Mouse (Mus musculus) liver, embryonic 11.5 days (tissue): ENCODE measurements around the gene Pikfyve. TPM values are rescaled to one million over a fixed set of nuclear protein-coding genes. Genes with fewer than 3 reads are reported as not detected.

Experiments
- ATAC-seq: fragments of 200-750 bp; cut with Nextera tagmentation; replicated peaks from 2 replicates; pipeline ENCODE4 v1.8.0; 2017; ENCODE audit warnings: moderate number of reproducible peaks, mild to moderate bottlenecking, moderate TSS enrichment, moderate library complexity; ENCODE audit not compliant: low FRiP score
- DNase-seq: peaks from one replicate; pipeline ENCODE4 v3.0.0-alpha.2; 2017; ENCODE audit warnings: low spot score
- H3K27ac ChIP-seq: fragments of 300-500 bp; sonication (generic); 2 replicates; pipeline ENCODE4 v1.5.1; 2014; ENCODE audit warnings: mild to moderate bottlenecking, low read depth, low read length, control low read depth
- H3K27me3 ChIP-seq: fragments of 300-500 bp; sonication (generic); replicated peaks from 2 replicates; pipeline ENCODE4 v1.6.1; 2014; ENCODE audit warnings: low read length, mixed read lengths; ENCODE audit not compliant: control insufficient read depth, insufficient read depth
- H3K36me3 ChIP-seq: fragments of 300-500 bp; sonication (generic); 2 replicates; pipeline ENCODE4 v1.6.1; 2014; ENCODE audit warnings: mild to moderate bottlenecking, low read length, moderate library complexity, mixed read lengths; ENCODE audit not compliant: control insufficient read depth, insufficient read depth
- H3K4me1 ChIP-seq: fragments of 300-500 bp; sonication (generic); replicated peaks from 2 replicates; pipeline ENCODE4 v1.6.1; 2014; ENCODE audit warnings: low read length, mixed read lengths; ENCODE audit not compliant: control insufficient read depth, insufficient read depth
- H3K4me2 ChIP-seq: fragments of 300-500 bp; sonication (generic); 2 replicates; pipeline ENCODE4 v1.6.1; 2014; ENCODE audit warnings: mild to moderate bottlenecking, control low read depth, moderate library complexity
- H3K4me3 ChIP-seq: fragments of 300-500 bp; sonication (generic); 2 replicates; pipeline ENCODE4 v1.5.1; 2014; ENCODE audit warnings: low read depth, low read length, control low read depth
- H3K9ac ChIP-seq: fragments of 300-500 bp; sonication (generic); 2 replicates; pipeline ENCODE4 v1.6.1; 2014; ENCODE audit warnings: low read depth, low read length, control low read depth
- H3K9me3 ChIP-seq: fragments of 300-500 bp; sonication (generic); 2 replicates; pipeline ENCODE4 v1.6.1; 2016; ENCODE audit warnings: low read length, inconsistent platforms, mixed read lengths; ENCODE audit not compliant: control insufficient read depth
- WGBS: fragments of 180-500 bp; shearing (Covaris S2); extraction: QIAGEN DNeasy Blood & Tissue Kit; methylation state at CpG from one replicate; pipeline ENCODE4 v1.1.7; 2014; 5-methylcytosine and 5-hydroxymethylcytosine counted together
- polyA plus RNA-seq: library from polyadenylated mRNA; unstranded; fragments of >200 nt; fragmentation: Nextera tagmentation; extraction: Ambion mirVana; gene quantifications from 2 replicates; pipeline ENCODE4 v1.2.1, GENCODE M21; 2014

Gene Pikfyve
- 9.8 and 10.7 TPM in 2 replicates for polyA plus RNA-seq

DNA sequence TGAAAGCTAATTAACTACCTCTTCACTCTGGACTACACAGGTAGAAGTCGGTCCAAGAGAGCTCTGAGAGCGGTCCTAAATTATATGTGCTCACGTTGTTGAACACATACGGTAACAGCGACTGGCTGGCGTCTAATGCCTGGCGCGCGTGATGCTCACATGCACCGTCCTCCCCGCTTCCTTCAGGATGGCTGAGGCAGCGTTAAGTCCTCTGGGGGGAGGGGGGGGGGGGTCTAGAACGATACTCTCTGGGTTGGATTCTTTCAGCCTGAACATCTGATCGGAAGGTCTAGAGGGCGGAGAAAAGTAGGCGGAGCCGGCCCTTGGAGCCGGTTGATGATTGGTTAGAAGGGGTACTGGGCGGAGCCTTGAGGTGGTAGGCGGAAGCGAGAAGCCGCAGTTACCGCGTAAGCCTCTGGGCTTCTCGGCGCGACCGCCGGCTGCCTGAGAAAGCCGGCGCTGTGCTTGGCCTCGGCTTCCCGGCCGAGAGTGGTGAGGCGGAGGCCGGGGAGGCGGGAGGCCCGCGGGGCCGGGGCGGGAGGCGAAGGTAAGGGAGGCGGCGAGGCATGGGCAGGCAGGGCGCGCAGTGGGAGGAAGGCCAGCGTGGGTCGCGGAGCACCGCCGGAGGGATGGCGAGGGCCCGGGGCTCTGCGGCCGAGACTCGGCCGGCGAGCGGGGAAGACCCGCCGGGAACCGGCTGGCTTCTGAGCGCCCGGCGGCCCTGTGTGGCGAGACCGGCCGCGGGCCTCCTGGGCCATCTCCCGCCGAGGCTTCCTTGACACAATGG lies at the start of gene Pikfyve, which contains the start of gene Idh1:
Pikfyve (plus strand) TSS at position 397 of the 787 bp plus-strand sequence.
Idh1 (minus strand) TSS at position 214 of the 787 bp plus-strand sequence.
- DNase-seq (peak; percentile 92), ATAC-seq (peak; percentile 98)
- Histone ChIP-seq H3K9me3 (no peaks in the 10 kb centered on the region), H3K4me3 (peak within 1 kb of the TSS; percentile 73), H3K27me3 (no peaks in the 10 kb centered on the region), H3K27ac (peak within 1 kb of the TSS; percentile 72), H3K4me1 (peaks cover 12% of the 10 kb centered on the region), H3K4me2 (peak within 1 kb of the TSS; percentile 92), H3K9ac (peak within 1 kb of the TSS; percentile 74), H3K36me3 (no peaks in the 10 kb centered on the region)
- WGBS = 1% methylated on average over 71 of the region's 71 CpGs

DNA sequence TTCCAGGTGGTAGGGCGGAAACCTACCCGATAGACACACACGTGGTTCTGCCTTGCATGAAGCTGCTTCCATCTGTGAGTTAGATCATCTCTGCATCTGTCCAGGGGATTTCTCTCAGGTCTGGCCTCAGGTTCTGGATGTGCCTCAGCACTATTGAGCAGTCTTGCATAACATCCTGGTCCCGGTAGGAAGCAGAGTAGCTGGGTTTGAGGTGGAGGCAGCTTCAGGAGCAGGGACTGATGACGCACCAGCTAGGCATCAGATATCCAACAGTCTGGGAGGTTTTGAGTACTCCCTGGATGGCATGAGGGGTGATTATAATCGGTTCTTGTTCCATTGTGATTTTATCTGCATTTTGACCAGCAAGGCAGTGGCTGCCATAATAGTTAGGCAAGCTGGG lies 48.9 kb upstream of the Pikfyve start:
- 80% methylated on average over 6 of the region's 6 CpGs for WGBS
- H3K9me3 ChIP-seq = no peaks in the 10 kb centered on the region
- no peak overlapping the region for H3K27ac ChIP-seq
- H3K4me1 ChIP-seq = no peaks in the 10 kb centered on the region
- H3K27me3 ChIP-seq = no peaks in the 10 kb centered on the region
- H3K36me3 ChIP-seq = no peaks in the 10 kb centered on the region
- no peak overlapping the region for H3K9ac ChIP-seq
- no peak for DNase-seq
- H3K4me2 ChIP-seq = no peak overlapping the region
- no peak for ATAC-seq
- no peak overlapping the region for H3K4me3 ChIP-seq

DNA sequence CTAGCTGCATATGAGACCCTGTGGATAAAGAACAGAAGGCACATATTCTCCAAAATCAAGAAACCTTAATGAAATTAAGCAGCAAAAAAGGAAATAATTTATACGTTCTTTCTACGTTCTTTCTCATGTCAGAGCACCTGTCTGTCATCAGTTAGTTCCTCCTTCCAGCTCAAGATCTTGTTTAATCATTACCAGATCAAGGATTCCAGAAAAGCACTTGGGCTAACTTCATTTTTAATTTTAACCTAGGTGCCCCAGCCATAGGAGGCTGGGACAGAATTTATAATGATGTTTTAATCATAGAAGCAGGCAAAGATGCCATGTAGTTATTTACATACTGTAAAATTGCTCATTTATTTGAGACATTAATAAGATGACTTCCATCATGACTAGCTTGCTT lies 41.7 kb upstream of the Pikfyve start:
- no peak for ATAC-seq
- no peak overlapping the region for H3K9ac ChIP-seq

DNA sequence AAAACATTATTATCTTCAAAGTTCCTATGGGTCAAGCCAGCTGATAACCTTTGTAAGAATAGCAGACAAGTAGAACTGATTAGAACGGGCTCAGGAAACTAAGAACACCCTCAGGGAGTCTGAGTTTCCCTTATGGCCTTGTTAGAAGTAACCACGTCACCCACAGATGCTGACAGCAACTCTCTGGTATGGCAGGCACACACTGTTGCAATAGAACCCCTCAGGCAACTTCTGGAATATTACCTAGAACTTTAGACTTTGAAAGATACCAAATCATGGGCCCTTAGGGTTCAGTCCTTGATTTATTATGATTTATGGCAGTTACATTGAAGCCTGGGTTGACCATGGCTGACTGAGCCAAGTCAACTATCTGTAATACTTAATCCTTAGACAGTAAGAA lies 39.9 kb upstream of the Pikfyve start:
- Histone ChIP-seq H3K4me2 (no peak overlapping the region), H3K9ac (no peak overlapping the region), H3K4me1 (no peaks in the 10 kb centered on the region), H3K36me3 (no peaks in the 10 kb centered on the region), H3K4me3 (no peak overlapping the region), H3K27me3 (no peaks in the 10 kb centered on the region), H3K27ac (no peak overlapping the region), H3K9me3 (no peaks in the 10 kb centered on the region)
- DNase-seq (no peak), ATAC-seq (no peak)
- WGBS = 37% methylated on average over 2 of the region's 2 CpGs

More for the DNA sequence above, 41.7 kb upstream of the Pikfyve start:
- Histone ChIP-seq H3K36me3 (no peaks in the 10 kb centered on the region), H3K27me3 (no peaks in the 10 kb centered on the region), H3K27ac (no peak overlapping the region), H3K4me2 (no peak overlapping the region), H3K4me3 (no peak overlapping the region), H3K9me3 (no peaks in the 10 kb centered on the region), H3K4me1 (no peaks in the 10 kb centered on the region)
- 85% methylated on average over 2 of the region's 2 CpGs for WGBS
- DNase-seq = no peak

DNA sequence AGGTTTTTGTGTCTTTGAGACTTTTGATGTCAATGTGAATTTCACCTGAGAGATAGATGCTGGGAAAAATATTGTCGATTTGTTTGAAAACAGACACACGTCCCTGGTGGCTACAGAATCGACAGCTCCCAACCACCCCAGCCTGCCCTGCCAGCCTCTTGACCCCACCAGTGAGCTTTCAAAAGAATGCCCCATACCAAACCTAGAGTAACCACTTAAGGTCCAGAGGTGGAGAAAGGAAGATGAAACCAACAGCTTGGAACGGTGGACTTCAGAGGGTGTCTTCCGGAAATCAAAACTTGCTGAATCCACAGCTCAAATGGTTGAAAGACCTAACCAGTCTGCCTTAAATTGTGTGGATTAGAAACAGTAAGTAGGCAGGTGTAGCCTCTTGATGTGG lies 39.2 kb upstream of the Pikfyve start:
- H3K9ac ChIP-seq = no peak overlapping the region
- DNase-seq (no peak), ATAC-seq (no peak)
- 93% methylated on average over 5 of the region's 5 CpGs for WGBS
- no peak overlapping the region for H3K27ac ChIP-seq
- H3K27me3 ChIP-seq = no peaks in the 10 kb centered on the region
- H3K4me2 ChIP-seq = no peak overlapping the region
- H3K36me3 ChIP-seq = no peaks in the 10 kb centered on the region
- H3K4me1 ChIP-seq = no peaks in the 10 kb centered on the region
- H3K4me3 ChIP-seq = no peak overlapping the region
- no peaks in the 10 kb centered on the region for H3K9me3 ChIP-seq

DNA sequence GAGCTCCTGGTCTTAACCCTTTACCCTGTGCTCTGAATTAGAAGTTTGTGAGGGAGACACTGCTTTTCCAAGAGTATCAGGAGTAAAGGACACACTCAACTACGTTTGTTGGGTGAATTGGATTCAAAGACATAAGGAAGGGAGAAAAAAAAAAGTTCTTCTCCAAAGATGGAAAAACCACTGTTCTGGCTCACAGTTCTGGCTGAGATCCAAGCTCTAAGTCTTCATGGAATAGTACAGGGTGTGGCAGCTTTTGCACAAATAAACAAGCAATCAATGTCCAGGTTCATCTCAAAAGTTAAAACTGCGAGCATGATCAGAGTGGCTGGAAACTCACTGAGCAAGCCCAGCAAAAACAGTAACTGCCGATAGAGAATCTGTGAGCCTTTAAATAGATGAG lies 38.5 kb upstream of the Pikfyve start:
- Histone ChIP-seq H3K27me3 (no peaks in the 10 kb centered on the region), H3K9me3 (no peaks in the 10 kb centered on the region), H3K4me1 (no peaks in the 10 kb centered on the region), H3K36me3 (no peaks in the 10 kb centered on the region), H3K4me3 (no peak overlapping the region), H3K4me2 (no peak overlapping the region), H3K27ac (no peak overlapping the region), H3K9ac (no peak overlapping the region)
- DNase-seq = no peak
- ATAC-seq = no peak
- 74% methylated on average over 3 of the region's 3 CpGs for WGBS

DNA sequence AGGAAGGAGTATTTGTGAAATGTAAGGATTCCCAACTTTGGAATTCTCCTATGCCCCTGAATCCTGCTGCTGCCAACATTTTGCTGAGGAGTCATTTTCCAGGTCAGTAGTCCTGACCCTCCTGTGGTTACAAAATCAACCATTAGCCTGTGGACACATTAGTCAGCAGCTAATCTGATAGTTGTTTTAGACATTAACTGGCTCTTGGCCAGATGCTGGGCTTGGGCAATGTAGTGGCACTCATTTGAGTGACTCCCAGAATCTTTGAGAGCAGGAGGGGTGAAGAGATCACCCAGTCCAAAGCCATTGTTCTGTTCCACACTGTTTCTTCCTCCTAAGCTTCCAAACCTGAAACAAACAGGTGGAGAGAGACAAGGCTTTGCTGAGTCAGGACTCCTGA lies 31.7 kb upstream of the Pikfyve start:
- H3K9ac ChIP-seq = no peak overlapping the region
- ATAC-seq = no peak

DNA sequence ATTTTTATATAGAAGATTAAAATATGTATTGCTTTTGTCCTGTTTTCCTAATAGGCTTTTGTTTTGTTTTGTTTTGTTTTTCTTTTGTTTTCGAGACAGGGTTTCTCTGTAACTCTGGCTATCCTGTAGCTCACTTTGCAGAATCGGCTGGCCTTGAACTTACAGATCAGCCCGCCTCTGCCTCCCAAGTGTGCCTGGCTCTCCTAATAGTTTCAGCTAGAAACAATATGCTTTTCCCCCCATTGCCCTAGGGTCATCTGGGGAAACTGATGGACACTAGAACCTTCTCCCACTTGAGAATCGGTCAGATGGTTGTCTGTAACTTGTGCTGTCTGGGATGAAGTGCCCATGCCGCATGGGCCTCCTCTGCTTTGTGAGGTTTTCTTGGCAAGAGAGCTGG lies 30.4 kb upstream of the Pikfyve start:
- no peaks in the 10 kb centered on the region for H3K9me3 ChIP-seq
- ATAC-seq (no peak), DNase-seq (no peak)
- WGBS = 87% methylated on average over 5 of the region's 5 CpGs
- no peaks in the 10 kb centered on the region for H3K4me1 ChIP-seq
- H3K27ac ChIP-seq = no peak overlapping the region
- H3K4me3 ChIP-seq = no peak overlapping the region
- no peak overlapping the region for H3K4me2 ChIP-seq
- peaks cover 9% of the 10 kb centered on the region for H3K36me3 ChIP-seq
- H3K27me3 ChIP-seq = no peaks in the 10 kb centered on the region
- no peak overlapping the region for H3K9ac ChIP-seq

More for the DNA sequence above, 31.7 kb upstream of the Pikfyve start:
- no peak overlapping the region for H3K27ac ChIP-seq
- no peak overlapping the region for H3K4me3 ChIP-seq
- H3K9me3 ChIP-seq = no peaks in the 10 kb centered on the region
- H3K36me3 ChIP-seq = no peaks in the 10 kb centered on the region; the same call in 1 of the 2 replicates
- no peaks in the 10 kb centered on the region for H3K27me3 ChIP-seq
- DNase-seq = no peak
- no peak overlapping the region for H3K4me2 ChIP-seq
- H3K4me1 ChIP-seq = no peaks in the 10 kb centered on the region

DNA sequence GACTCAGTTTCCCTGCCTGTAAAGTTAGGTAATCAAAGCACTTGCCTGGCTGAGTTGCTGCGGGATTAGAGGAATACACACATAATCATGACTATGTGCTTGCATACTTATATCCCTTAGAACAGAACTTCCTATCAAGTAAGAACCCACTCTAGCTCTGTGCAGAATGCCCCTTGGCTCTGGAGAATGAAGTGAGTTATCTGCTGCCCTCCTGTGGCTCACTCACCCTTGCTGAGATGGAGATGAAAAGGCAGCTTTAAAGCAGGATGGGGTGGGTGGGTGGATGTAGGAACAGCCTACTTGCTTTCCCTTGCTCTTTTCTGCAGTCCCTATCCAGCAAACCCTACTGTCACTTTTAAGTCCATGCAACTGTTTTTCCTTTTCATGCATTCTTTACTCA lies 24.3 kb upstream of the Pikfyve start:
- 88% methylated on average over 1 of the region's 1 CpGs for WGBS
- ATAC-seq = no peak
- no peak overlapping the region for H3K4me2 ChIP-seq
- DNase-seq = no peak
- H3K4me3 ChIP-seq = no peak overlapping the region
- H3K4me1 ChIP-seq = no peaks in the 10 kb centered on the region
- no peaks in the 10 kb centered on the region for H3K27me3 ChIP-seq
- H3K9me3 ChIP-seq = no peaks in the 10 kb centered on the region
- no peak overlapping the region for H3K9ac ChIP-seq
- H3K27ac ChIP-seq = no peak overlapping the region
- peaks cover 24% of the 10 kb centered on the region for H3K36me3 ChIP-seq
